Mouse (Mus musculus): Measurements from ENCODE around the gene Prm2. TPM values are rescaled to one million over a fixed set of nuclear protein-coding genes. Genes with fewer than 3 reads are reported as not detected.

Gene Prm2
- total RNA-seq, 2 experiments from 2014 or later, result not detected

DNA sequence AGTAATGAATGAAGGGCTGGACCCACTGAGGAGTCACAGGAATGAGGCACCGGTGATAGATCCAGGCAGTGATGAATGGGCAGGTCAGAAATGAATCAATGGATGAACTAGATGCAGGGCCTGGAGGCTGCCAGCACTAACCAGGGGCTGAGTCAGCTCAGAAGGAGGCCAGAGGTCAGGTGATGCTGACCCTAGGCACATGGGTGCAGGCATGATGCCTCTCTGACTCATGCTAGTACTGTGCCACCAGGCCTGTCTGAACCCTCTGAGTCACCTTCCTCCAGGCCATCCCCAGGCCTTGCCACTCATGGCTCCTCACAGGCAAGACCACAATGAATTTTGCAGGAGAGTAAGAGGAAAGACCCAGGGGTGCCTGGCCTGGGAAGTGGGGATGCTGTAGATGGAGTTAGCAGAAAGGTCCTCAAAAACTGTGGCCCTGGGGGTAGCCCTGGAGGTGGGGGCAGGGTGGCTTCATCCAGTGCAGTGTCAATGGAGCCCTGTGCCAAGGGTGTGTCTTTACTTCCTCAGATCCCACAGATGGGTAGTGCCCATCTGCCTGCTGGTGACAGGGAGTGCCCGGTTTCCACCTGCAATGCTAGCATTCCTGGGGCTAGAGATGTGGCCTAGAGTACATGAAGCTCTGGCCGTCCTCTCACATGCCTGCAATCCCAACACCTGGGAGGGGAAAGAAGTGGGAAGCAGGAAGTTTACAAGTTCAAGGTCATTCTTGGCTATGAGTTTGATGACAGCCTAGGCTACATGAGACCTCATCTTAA, 41.2 kb downstream of the Prm2 start:
- DNase-seq (ENCODE audit: low spot score in 2 of 2), result no peak
- intact Hi-C loops (cut with DNase I), result no loop called here

DNA sequence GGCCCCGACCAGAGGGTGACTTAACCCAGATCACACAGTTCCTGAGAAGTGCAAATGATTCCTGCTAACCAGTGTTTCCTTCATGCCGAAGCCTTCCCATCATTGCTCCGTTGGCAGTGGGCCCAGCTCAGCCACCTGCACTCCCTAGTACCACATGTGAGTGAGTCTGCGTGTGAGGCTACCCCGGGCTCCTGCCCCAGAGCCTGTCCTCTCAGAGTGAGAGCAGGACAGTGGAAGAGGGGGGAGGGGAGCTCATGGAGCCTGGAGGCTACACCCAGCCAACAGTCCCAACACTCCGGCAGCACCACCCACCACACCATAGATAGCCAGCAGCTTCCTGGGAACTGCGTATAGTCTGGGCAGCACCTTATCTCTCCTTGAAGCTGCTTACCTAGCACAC, 46.1 kb downstream of the Prm2 start:
- DNase-seq (ENCODE audit: low spot score in 2 of 2), result peak; percentile 28 to 31
- intact Hi-C loops (cut with DNase I), result no loop called here

DNA sequence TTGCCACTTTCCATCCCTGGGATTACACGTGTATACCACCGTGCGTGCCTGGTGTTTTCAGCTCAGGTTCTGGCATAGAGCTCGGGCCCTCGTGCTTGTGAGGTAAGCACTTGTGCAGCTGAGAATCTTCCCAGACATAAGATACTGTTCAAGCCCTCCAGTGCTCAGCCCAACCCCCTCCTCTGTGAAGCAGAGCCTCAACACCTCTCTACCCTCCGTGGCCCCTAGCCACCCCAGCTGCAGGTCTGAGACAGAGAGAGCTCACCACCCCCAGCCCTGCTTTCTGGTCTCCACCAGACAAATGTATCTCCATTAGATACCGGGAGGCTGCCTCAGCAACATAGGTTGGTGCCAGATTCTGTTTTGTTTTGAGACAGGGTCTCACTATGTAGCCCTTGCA, 46.7 kb downstream of the Prm2 start:
- intact Hi-C loops (cut with DNase I), result no loop called here
- DNase-seq (ENCODE audit: low spot score in 2 of 2), result no peak

Other genes with a start within 250 kb of the Prm2 start
- 1 to 10 TPM; 1.3 TPM for gene Socs1, start 10.6 kb downstream of the Prm2 start, total RNA-seq (2021)
- not detected for gene Tnp2, start 7.5 kb downstream of the Prm2 start, total RNA-seq (2021)
- gene Prm3, start 5.2 kb downstream of the Prm2 start, total RNA-seq (2021), result not detected
- not detected for gene Prm1, start 9.7 kb upstream of the Prm2 start, total RNA-seq (2021)
- gene Gm11172, start 16.8 kb upstream of the Prm2 start, total RNA-seq (2021), result not detected
- under 1 TPM; 0.19 to 0.40 TPM for gene Rmi2, start 38.9 kb upstream of the Prm2 start, total RNA-seq (2021)